In genomic region chr8:117257821-117258575, GRCm38 (mm10) we compare ENCODE assay signal across 8 mouse cellular contexts. TPM values are rescaled to one million over a fixed set of nuclear protein-coding genes. Genes with fewer than 3 reads are reported as not detected.
A peak's percentile ranks its signal among the peaks of the same experiment; 100 is the strongest.
DNase-seq lines count a peak whose midpoint lies in the region; ATAC-seq and TF ChIP-seq lines count a peak whose summit lies in the region.

No protein-coding gene starts in this region.

- no peaks in the 10 kb centered on the region for H3K36me3 ChIP-seq in intestine, embryonic 16.5 days (ENCODE audit: control insufficient read depth, insufficient read depth, low read length)
- H3K36me3 ChIP-seq in lung, embryonic 14.5 days (ENCODE audit: insufficient read depth): no peaks in the 10 kb centered on the region

- H3K9me3 ChIP-seq in intestine, embryonic 16.5 days (ENCODE audit: control insufficient read depth, low read length): no peaks in the 10 kb centered on the region; the same call in 1 of the 2 replicates
- no peaks in the 10 kb centered on the region for H3K9me3 ChIP-seq in lung, embryonic 14.5 days (ENCODE audit: low read depth, low read length)

- peak; percentile 16 for DNase-seq in gastrocnemius, postnatal 10 days
- DNase-seq in gastrocnemius, adult 18-20 months (ENCODE audit: low spot score): no peak
- peak; percentile 42 for DNase-seq in forelimb bud, embryonic 11.5 days (ENCODE audit: low read depth, low spot score)
- DNase-seq in lung, embryonic 14.5 days: peak; percentile 57
- DNase-seq in retina, embryonic 14.5 days (ENCODE audit: low spot score): peak; percentile 63
- DNase-seq in c-Kit-positive CD71-positive TER-119-positive erythroid progenitor cells, embryonic 14.5 days (ENCODE audit: low spot score): no peak

- peak; percentile 1; the same call in 1 of the 2 replicates for ATAC-seq in intestine, embryonic 16.5 days
- ATAC-seq in lung, embryonic 14.5 days (ENCODE audit: insufficient read depth): no peak

- peaks cover 47% of the 10 kb centered on the region for H3K4me1 ChIP-seq in bone marrow macrophage, adult 2 months (ENCODE audit: control insufficient read depth, insufficient read depth, low read length)
- H3K4me1 ChIP-seq in intestine, embryonic 16.5 days (ENCODE audit: control insufficient read depth, insufficient read depth, low read length): peaks cover 44% of the 10 kb centered on the region
- peaks cover 36% of the 10 kb centered on the region for H3K4me1 ChIP-seq in lung, embryonic 14.5 days (ENCODE audit: insufficient read depth)

- no peak for TF ChIP-seq CTCF in bone marrow macrophage, adult 2 months (IDR thresholded peaks at IDR 0.05; ENCODE audit: low read depth, low read length)
- no peak for TF ChIP-seq CTCF in lung, embryonic 14.5 days (IDR thresholded peaks at IDR 0.05; ENCODE audit: low read depth)

- peak overlapping the region; percentile 99 for H3K4me3 ChIP-seq in bone marrow macrophage, adult 2 months (ENCODE audit: insufficient read depth, low read length)
- H3K4me3 ChIP-seq in intestine, embryonic 16.5 days (ENCODE audit: low read length): peak overlapping the region; percentile 99
- H3K4me3 ChIP-seq in lung, embryonic 14.5 days (ENCODE audit: low read depth, low read length): peak overlapping the region; percentile 91

- peak; percentile 45; the same call in 1 of the 2 replicates for TF ChIP-seq POLR2A in bone marrow macrophage, adult 2 months (IDR thresholded peaks at IDR 0.05; ENCODE audit: borderline replicate concordance, low read depth, low read length)

- H3K27me3 ChIP-seq in intestine, embryonic 16.5 days (replicated peaks; ENCODE audit: control insufficient read depth, insufficient read depth, low read length): no peaks in the 10 kb centered on the region
- H3K27me3 ChIP-seq in lung, embryonic 14.5 days (ENCODE audit: insufficient read depth, low read length): no peaks in the 10 kb centered on the region

- H3K9ac ChIP-seq in intestine, embryonic 16.5 days (ENCODE audit: low read depth, low read length): peak overlapping the region; percentile 99
- H3K9ac ChIP-seq in lung, embryonic 14.5 days: peak overlapping the region; percentile 94

- H3K27ac ChIP-seq in bone marrow macrophage, adult 2 months (ENCODE audit: insufficient read depth, low read depth, low read length): peak overlapping the region; percentile 80
- H3K27ac ChIP-seq in intestine, embryonic 16.5 days (ENCODE audit: low read length): peak overlapping the region; percentile 93
- peak overlapping the region; percentile 80 for H3K27ac ChIP-seq in lung, embryonic 14.5 days (ENCODE audit: low read depth)

- peak overlapping the region; percentile 83 for H3K4me2 ChIP-seq in intestine, embryonic 16.5 days (ENCODE audit: low read depth, low read length)
- peak overlapping the region; percentile 96 for H3K4me2 ChIP-seq in lung, embryonic 14.5 days

- WGBS in intestine, embryonic 16.5 days: 2% methylated on average over 22 of the region's 22 CpGs
- WGBS in lung, embryonic 14.5 days: 1% methylated on average over 22 of the region's 22 CpGs

RNA-seq across cellular contexts. Expression of gene Cmip, which starts 1.1 kb away (rescaled TPM):
- total RNA-seq in gastrocnemius, postnatal 10 days (2021): 10 to 100 TPM; 18.7 to 23.7 TPM
- total RNA-seq in gastrocnemius, adult 18-20 months (2021): 1 to 10 TPM; 6.8 to 8.5 TPM
- polyA plus RNA-seq in bone marrow macrophage, adult 2 months (2012; ENCODE audit: insufficient read depth, insufficient read length, missing spikeins): 56.3 and 60.1 TPM in 2 replicates
- 16.7 and 16.8 TPM in 2 replicates for polyA plus RNA-seq in intestine, embryonic 16.5 days (2015; fragmentation: Nextera tagmentation; extraction: Ambion mirVana)
- 22.8 and 26.5 TPM in 2 replicates for polyA plus RNA-seq in lung, embryonic 14.5 days (2014; fragmentation: Nextera tagmentation; extraction: Ambion mirVana)

Comparison
In these comparisons a context has a peak if more than half of its experiments do, and no peak if none do; other contexts are left out.
1. DNase-seq: peak in gastrocnemius, postnatal 10 days (single experiment), forelimb bud, embryonic 11.5 days (single experiment), lung, embryonic 14.5 days (single experiment) and retina, embryonic 14.5 days (single experiment); none in gastrocnemius, adult 18-20 months (single experiment) and c-Kit-positive CD71-positive TER-119-positive erythroid progenitor cells, embryonic 14.5 days (single experiment).
2. Peak in every context shown above with its lines, with median percentiles within 50 percentile points of each other: H3K27ac ChIP-seq and H3K4me3 ChIP-seq.